Mouse (Mus musculus) lung, embryonic 15.5 days (tissue): ENCODE results near the gene Cbr2. TPM values are rescaled to one million over a fixed set of nuclear protein-coding genes. Genes with fewer than 3 reads are reported as not detected.

Experiments
- ATAC-seq: fragments of 200-750 bp; cut with Nextera tagmentation; 2 replicates; pipeline ENCODE4 v1.8.0; 2017; ENCODE audit warnings: moderate number of reproducible peaks, borderline replicate concordance; ENCODE audit not compliant: low FRiP score, low TSS enrichment; ENCODE audit errors: extremely low read depth
- H3K27ac ChIP-seq: fragments of 300-500 bp; sonication (generic); 2 replicates; pipeline ENCODE4 v1.5.1; 2015; ENCODE audit warnings: moderate library complexity, mild to moderate bottlenecking, inconsistent platforms
- H3K27me3 ChIP-seq: fragments of 300-500 bp; sonication (generic); 2 replicates; pipeline ENCODE4 v1.6.1; 2015; ENCODE audit warnings: inconsistent platforms
- H3K36me3 ChIP-seq: fragments of 300-500 bp; sonication (generic); 2 replicates; pipeline ENCODE4 v1.6.1; 2015; ENCODE audit warnings: inconsistent platforms
- H3K4me1 ChIP-seq: fragments of 300-500 bp; sonication (generic); 2 replicates; pipeline ENCODE4 v1.6.1; 2015; ENCODE audit warnings: inconsistent platforms
- H3K4me2 ChIP-seq: fragments of 300-500 bp; sonication (generic); 2 replicates; pipeline ENCODE4 v1.6.1; 2015; ENCODE audit warnings: inconsistent platforms, mild to moderate bottlenecking, moderate library complexity
- H3K4me3 ChIP-seq: fragments of 300-500 bp; sonication (generic); 2 replicates; pipeline ENCODE4 v1.5.1; 2015; ENCODE audit warnings: mild to moderate bottlenecking, inconsistent platforms
- H3K9ac ChIP-seq: fragments of 300-500 bp; sonication (generic); 2 replicates; pipeline ENCODE4 v1.6.1; 2015; ENCODE audit warnings: inconsistent platforms
- H3K9me3 ChIP-seq: fragments of 300-500 bp; sonication (generic); 2 replicates; pipeline ENCODE4 v1.6.1; 2016; ENCODE audit warnings: inconsistent platforms
- WGBS: fragments of 180-500 bp; shearing (Covaris S2); methylation state at CpG from one replicate; pipeline ENCODE4 v1.1.7; 2015; 5-methylcytosine and 5-hydroxymethylcytosine counted together
- polyA plus RNA-seq: library from polyadenylated mRNA; unstranded; fragments of >200 nt; fragmentation: Nextera tagmentation; extraction: Ambion mirVana; gene quantifications from 2 replicates; pipeline ENCODE4 v1.2.1, GENCODE M21; 2015

The Cbr2 gene
- polyA plus RNA-seq, 1 experiment from 2014 or later = 102 TPM

GRCm38 (mm10) chr11:120719841-120720376 lies 12.0 kb downstream of the Cbr2 start:
- peaks cover 5% of the 10 kb centered on the region; the same call in 1 of the 2 replicates for H3K27me3 ChIP-seq
- H3K4me2 ChIP-seq = no peak overlapping the region; the same call in 1 of the 2 replicates
- WGBS = 87% methylated on average over 13 of the region's 13 CpGs
- no peak for ATAC-seq
- no peak overlapping the region for H3K27ac ChIP-seq
- no peaks in the 10 kb centered on the region for H3K9me3 ChIP-seq
- H3K36me3 ChIP-seq = peaks cover 34% of the 10 kb centered on the region
- no peak overlapping the region for H3K4me3 ChIP-seq
- H3K4me1 ChIP-seq = peaks cover 23% of the 10 kb centered on the region
- no peak overlapping the region for H3K9ac ChIP-seq

- Histone ChIP-seq H3K27me3 (peaks cover 5% of the 10 kb centered on the region; the same call in 1 of the 2 replicates), H3K4me3 (no peak overlapping the region), H3K36me3 (peaks cover 34% of the 10 kb centered on the region), H3K9ac (no peak overlapping the region), H3K4me1 (peaks cover 29% of the 10 kb centered on the region), H3K4me2 (no peak overlapping the region), H3K27ac (no peak overlapping the region), H3K9me3 (no peaks in the 10 kb centered on the region)
- 85% methylated on average over 9 of the region's 9 CpGs for WGBS
- ATAC-seq = no peak
These were observed 12.7 kb downstream of the Cbr2 start for GRCm38 (mm10) chr11:120719242-120719641.

GRCm38 (mm10) chr11:120715131-120715530 lies 16.8 kb downstream of the Cbr2 start:
- Histone ChIP-seq H3K9me3 (no peaks in the 10 kb centered on the region), H3K27ac (no peak overlapping the region), H3K36me3 (peaks cover 34% of the 10 kb centered on the region), H3K9ac (peak overlapping the region; percentile 66; the same call in 1 of the 2 replicates), H3K4me2 (peak overlapping the region; percentile 94; the same call in 1 of the 2 replicates), H3K4me3 (no peak overlapping the region; the same call in 1 of the 2 replicates), H3K4me1 (peaks cover 25% of the 10 kb centered on the region), H3K27me3 (no peaks in the 10 kb centered on the region)
- no peak for ATAC-seq
- 85% methylated on average over 9 of the region's 9 CpGs for WGBS

- no peaks in the 10 kb centered on the region for H3K27me3 ChIP-seq
- 28% methylated on average over 10 of the region's 10 CpGs for WGBS
- peak overlapping the region; percentile 94 for H3K4me2 ChIP-seq
- no peak for ATAC-seq
- H3K36me3 ChIP-seq = peaks cover 29% of the 10 kb centered on the region
- peaks cover 27% of the 10 kb centered on the region for H3K4me1 ChIP-seq
- H3K9ac ChIP-seq = peak overlapping the region; percentile 66
- peak overlapping the region; percentile 58 for H3K4me3 ChIP-seq
- no peaks in the 10 kb centered on the region for H3K9me3 ChIP-seq
- H3K27ac ChIP-seq = no peak overlapping the region
These were observed 17.4 kb downstream of the Cbr2 start for GRCm38 (mm10) chr11:120714546-120714945.

- peak within 1 kb of the TSS; percentile 94 for H3K4me2 ChIP-seq
- peak; percentile 95 for ATAC-seq
- H3K27ac ChIP-seq = peak within 1 kb of the TSS; percentile 73
- 2% methylated on average over 53 of the region's 53 CpGs for WGBS
- H3K36me3 ChIP-seq = peaks cover 26% of the 10 kb centered on the region
- H3K9me3 ChIP-seq = no peaks in the 10 kb centered on the region
- H3K27me3 ChIP-seq = no peaks in the 10 kb centered on the region
- H3K9ac ChIP-seq = peak within 1 kb of the TSS; percentile 66
- H3K4me3 ChIP-seq = peak within 1 kb of the TSS; percentile 58
- peaks cover 33% of the 10 kb centered on the region for H3K4me1 ChIP-seq
These were observed 18.1 kb downstream of the Cbr2 start, which contains the start of the genes Cenpx and Lrrc45 for GRCm38 (mm10) chr11:120713580-120714518. TSS of gene Cenpx (minus strand) at chr11:120713738. TSS of gene Lrrc45 (plus strand) at chr11:120713925.

GRCm38 (mm10) chr11:120712771-120713568 lies 18.9 kb downstream of the Cbr2 start:
- peaks cover 35% of the 10 kb centered on the region for H3K4me1 ChIP-seq
- H3K9ac ChIP-seq = peak overlapping the region; percentile 55
- H3K36me3 ChIP-seq = peaks cover 18% of the 10 kb centered on the region; the same call in 1 of the 2 replicates
- H3K9me3 ChIP-seq = no peaks in the 10 kb centered on the region
- no peaks in the 10 kb centered on the region for H3K27me3 ChIP-seq
- peak overlapping the region; percentile 73 for H3K27ac ChIP-seq
- peak overlapping the region; percentile 58 for H3K4me3 ChIP-seq
- H3K4me2 ChIP-seq = peak overlapping the region; percentile 94
- peak; percentile 32 for ATAC-seq
- WGBS = under 1% methylated on average over 38 of the region's 38 CpGs

GRCm38 (mm10) chr11:120711980-120712604 lies 19.8 kb downstream of the Cbr2 start:
- 56% methylated on average over 8 of the region's 8 CpGs for WGBS
- Histone ChIP-seq H3K4me3 (peak overlapping the region; percentile 58; the same call in 1 of the 2 replicates), H3K9ac (0 out of 2 replicates have a peak overlapping the region, but pooled peaks have one; percentile 55), H3K27ac (no peak overlapping the region), H3K27me3 (no peaks in the 10 kb centered on the region), H3K4me1 (peaks cover 42% of the 10 kb centered on the region), H3K4me2 (peak overlapping the region; percentile 94), H3K36me3 (peaks cover 10% of the 10 kb centered on the region; the same call in 1 of the 2 replicates), H3K9me3 (no peaks in the 10 kb centered on the region)
- ATAC-seq = no peak

GRCm38 (mm10) chr11:120710672-120711071 lies 21.2 kb downstream of the Cbr2 start:
- 65% methylated on average over 5 of the region's 5 CpGs for WGBS

GRCm38 (mm10) chr11:120709551-120709950 lies 22.4 kb downstream of the Cbr2 start:
- H3K4me1 ChIP-seq = peaks cover 60% of the 10 kb centered on the region

More at GRCm38 (mm10) chr11:120710672-120711071, 21.2 kb downstream of the Cbr2 start:
- no peak overlapping the region for H3K9ac ChIP-seq
- no peaks in the 10 kb centered on the region for H3K27me3 ChIP-seq
- no peaks in the 10 kb centered on the region for H3K9me3 ChIP-seq
- no peak overlapping the region for H3K4me3 ChIP-seq
- peaks cover 55% of the 10 kb centered on the region for H3K4me1 ChIP-seq
- no peak for ATAC-seq
- H3K27ac ChIP-seq = no peak overlapping the region
- no peak overlapping the region for H3K4me2 ChIP-seq
- peaks cover 3% of the 10 kb centered on the region; the same call in 1 of the 2 replicates for H3K36me3 ChIP-seq

GRCm38 (mm10) chr11:120707969-120708368 lies 23.9 kb downstream of the Cbr2 start:
- H3K4me2 ChIP-seq = no peak overlapping the region
- H3K9ac ChIP-seq = no peak overlapping the region
- no peaks in the 10 kb centered on the region for H3K27me3 ChIP-seq
- H3K9me3 ChIP-seq = no peaks in the 10 kb centered on the region
- H3K4me3 ChIP-seq = no peak overlapping the region
- H3K4me1 ChIP-seq = peaks cover 68% of the 10 kb centered on the region
- no peak overlapping the region; the same call in 1 of the 2 replicates for H3K27ac ChIP-seq
- 31% methylated on average over 5 of the region's 5 CpGs for WGBS
- no peak for ATAC-seq
- peaks cover 5% of the 10 kb centered on the region; the same call in 1 of the 2 replicates for H3K36me3 ChIP-seq

More at GRCm38 (mm10) chr11:120709551-120709950, 22.4 kb downstream of the Cbr2 start:
- Histone ChIP-seq H3K9me3 (no peaks in the 10 kb centered on the region), H3K9ac (no peak overlapping the region; the same call in 1 of the 2 replicates), H3K4me3 (no peak overlapping the region), H3K36me3 (no peaks in the 10 kb centered on the region), H3K27ac (no peak overlapping the region), H3K27me3 (no peaks in the 10 kb centered on the region), H3K4me2 (no peak overlapping the region)
- 43% methylated on average over 2 of the region's 2 CpGs for WGBS
- no peak for ATAC-seq

- no peaks in the 10 kb centered on the region for H3K9me3 ChIP-seq
- no peak overlapping the region for H3K9ac ChIP-seq
- peaks cover 61% of the 10 kb centered on the region for H3K4me1 ChIP-seq
- no peak overlapping the region for H3K4me2 ChIP-seq
- peaks cover 10% of the 10 kb centered on the region for H3K36me3 ChIP-seq
- H3K27me3 ChIP-seq = no peaks in the 10 kb centered on the region
- H3K27ac ChIP-seq = peak overlapping the region; percentile 11
- WGBS = 11% methylated on average over 12 of the region's 12 CpGs
- H3K4me3 ChIP-seq = no peak overlapping the region
- no peak for ATAC-seq
These were observed 24.7 kb downstream of the Cbr2 start for GRCm38 (mm10) chr11:120707225-120707624.
